Mouse (Mus musculus): ENCODE results near the gene Olfr1099.

- no peak for TF ChIP-seq CTCF (IDR thresholded peaks at IDR 0.05; ENCODE audit: insufficient read depth, low read length)
- TF ChIP-seq POLR2A (IDR thresholded peaks at IDR 0.05; ENCODE audit: borderline replicate concordance, extremely low read depth, low read depth, low read length) = no peak
Observed at GRCm38 (mm10) chr2:86926557-86926956, 33.9 kb downstream of the Olfr1099 start.

Measured in lung, adult 2 months (tissue).